Mouse (Mus musculus) forebrain, embryonic 16.5 days (tissue): ENCODE measurements around the gene Jazf1. TPM values are rescaled to one million over a fixed set of nuclear protein-coding genes. Genes with fewer than 3 reads are reported as not detected.

ENCODE experiments used
- ATAC-seq: fragments of 200-750 bp; cut with Nextera tagmentation; 2 replicates; pipeline ENCODE4 v1.8.0; 2017; ENCODE audit warnings: mild to moderate bottlenecking, moderate library complexity
- H3K27ac ChIP-seq: fragments of 300-500 bp; sonication (generic); 2 replicates; pipeline ENCODE4 v1.5.1; 2014; ENCODE audit warnings: low read length, control low read depth
- H3K27me3 ChIP-seq: fragments of 300-500 bp; sonication (generic); replicated peaks from 2 replicates; pipeline ENCODE4 v1.6.1; 2014; ENCODE audit warnings: low read length; ENCODE audit not compliant: control insufficient read depth, insufficient read depth
- H3K36me3 ChIP-seq: fragments of 300-500 bp; sonication (generic); 2 replicates; pipeline ENCODE4 v1.6.1; 2014; ENCODE audit not compliant: control insufficient read depth, insufficient read depth
- H3K4me1 ChIP-seq: fragments of 300-500 bp; sonication (generic); replicated peaks from 2 replicates; pipeline ENCODE4 v1.6.1; 2014; ENCODE audit warnings: low read length; ENCODE audit not compliant: control insufficient read depth, insufficient read depth
- H3K4me2 ChIP-seq: fragments of 300-500 bp; sonication (generic); 2 replicates; pipeline ENCODE4 v1.6.1; 2014; ENCODE audit warnings: mild to moderate bottlenecking, low read length, control low read depth
- H3K4me3 ChIP-seq: fragments of 300-500 bp; sonication (generic); replicated peaks from 2 replicates; pipeline ENCODE4 v1.5.1; 2014; ENCODE audit warnings: mild to moderate bottlenecking, low read length, control low read depth
- H3K9ac ChIP-seq: fragments of 300-500 bp; sonication (generic); replicated peaks from 2 replicates; pipeline ENCODE4 v1.6.1; 2014; ENCODE audit warnings: low read depth, low read length, control low read depth
- H3K9me3 ChIP-seq: fragments of 300-500 bp; sonication (generic); 2 replicates; pipeline ENCODE4 v1.6.1; 2016; ENCODE audit warnings: low read length; ENCODE audit not compliant: control insufficient read depth
- WGBS: fragments of 180-500 bp; shearing (Covaris S2); extraction: QIAGEN DNeasy Blood & Tissue Kit; methylation state at CpG from one replicate; pipeline ENCODE4 v1.1.7; 2014; 5-methylcytosine and 5-hydroxymethylcytosine counted together
- polyA plus RNA-seq: library from polyadenylated mRNA; unstranded; fragments of >200 nt; fragmentation: Nextera tagmentation; extraction: Ambion mirVana; gene quantifications from 2 replicates; pipeline ENCODE4 v1.2.1, GENCODE M21; 2015

Jazf1 gene
- polyA plus RNA-seq, 1 experiment from 2014 or later = 37.0 TPM

- ATAC-seq = peak; percentile 40; the same call in 1 of the 2 replicates
- peaks cover 20% of the 10 kb centered on the region for H3K4me1 ChIP-seq
- no peak overlapping the region for H3K4me3 ChIP-seq
- no peak overlapping the region for H3K27ac ChIP-seq
- H3K4me2 ChIP-seq = no peak overlapping the region
- no peaks in the 10 kb centered on the region for H3K36me3 ChIP-seq
- no peaks in the 10 kb centered on the region for H3K9me3 ChIP-seq
- WGBS = 57% methylated on average over 6 of the region's 6 CpGs
- no peak overlapping the region for H3K9ac ChIP-seq
- no peaks in the 10 kb centered on the region for H3K27me3 ChIP-seq
Measured at GRCm38 (mm10) chr6:52963430-52963732, 105.0 kb downstream of the Jazf1 start.

- Histone ChIP-seq H3K4me1 (peaks cover 23% of the 10 kb centered on the region), H3K27ac (no peak overlapping the region), H3K4me3 (no peak overlapping the region), H3K4me2 (no peak overlapping the region), H3K36me3 (no peaks in the 10 kb centered on the region), H3K9me3 (no peaks in the 10 kb centered on the region), H3K27me3 (no peaks in the 10 kb centered on the region), H3K9ac (no peak overlapping the region)
- WGBS = 59% methylated on average over 4 of the region's 4 CpGs
- no peak for ATAC-seq
Measured at GRCm38 (mm10) chr6:52962600-52963429, 105.6 kb downstream of the Jazf1 start.

- H3K4me3 ChIP-seq = no peak overlapping the region
- ATAC-seq = no peak; the same call in 1 of the 2 replicates
- H3K27me3 ChIP-seq = no peaks in the 10 kb centered on the region
- no peaks in the 10 kb centered on the region for H3K36me3 ChIP-seq
- H3K4me2 ChIP-seq = no peak overlapping the region
- no peaks in the 10 kb centered on the region for H3K9me3 ChIP-seq
- WGBS = 54% methylated on average over 6 of the region's 6 CpGs
- H3K4me1 ChIP-seq = peaks cover 23% of the 10 kb centered on the region
- H3K27ac ChIP-seq = no peak overlapping the region
- no peak overlapping the region for H3K9ac ChIP-seq
Measured at GRCm38 (mm10) chr6:52961660-52962490, 106.6 kb downstream of the Jazf1 start.

GRCm38 (mm10) chr6:52957730-52958129, 110.7 kb downstream of the Jazf1 start:
- H3K9me3 ChIP-seq = no peaks in the 10 kb centered on the region
- H3K4me2 ChIP-seq = no peak overlapping the region
- H3K4me1 ChIP-seq = peaks cover 4% of the 10 kb centered on the region
- no peak overlapping the region for H3K9ac ChIP-seq
- H3K4me3 ChIP-seq = no peak overlapping the region
- WGBS = 6% methylated on average over 4 of the region's 4 CpGs
- H3K27ac ChIP-seq = no peak overlapping the region
- no peaks in the 10 kb centered on the region for H3K27me3 ChIP-seq
- ATAC-seq = no peak
- H3K36me3 ChIP-seq = no peaks in the 10 kb centered on the region

- H3K9ac ChIP-seq = no peak overlapping the region
- H3K4me3 ChIP-seq = no peak overlapping the region
- no peaks in the 10 kb centered on the region for H3K9me3 ChIP-seq
- H3K27me3 ChIP-seq = no peaks in the 10 kb centered on the region
- ATAC-seq = no peak
- H3K27ac ChIP-seq = no peak overlapping the region
- H3K36me3 ChIP-seq = no peaks in the 10 kb centered on the region
- peaks cover 12% of the 10 kb centered on the region for H3K4me1 ChIP-seq
- WGBS = 75% methylated on average over 2 of the region's 2 CpGs
- H3K4me2 ChIP-seq = no peak overlapping the region
Measured at GRCm38 (mm10) chr6:52956131-52956530, 112.3 kb downstream of the Jazf1 start.

- no peak overlapping the region for H3K27ac ChIP-seq
- H3K9ac ChIP-seq = no peak overlapping the region
- peaks cover 15% of the 10 kb centered on the region for H3K4me1 ChIP-seq
- H3K9me3 ChIP-seq = no peaks in the 10 kb centered on the region
- no peak overlapping the region for H3K4me2 ChIP-seq
- WGBS = 95% methylated on average over 2 of the region's 2 CpGs
- H3K27me3 ChIP-seq = no peaks in the 10 kb centered on the region
- no peak overlapping the region for H3K4me3 ChIP-seq
- no peak for ATAC-seq
- no peaks in the 10 kb centered on the region for H3K36me3 ChIP-seq
Measured at GRCm38 (mm10) chr6:52955304-52955703, 113.1 kb downstream of the Jazf1 start.

GRCm38 (mm10) chr6:52954861-52955260, 113.6 kb downstream of the Jazf1 start:
- Histone ChIP-seq H3K36me3 (no peaks in the 10 kb centered on the region), H3K9me3 (no peaks in the 10 kb centered on the region), H3K9ac (no peak overlapping the region), H3K4me2 (no peak overlapping the region), H3K4me3 (no peak overlapping the region), H3K27ac (no peak overlapping the region), H3K4me1 (peaks cover 16% of the 10 kb centered on the region), H3K27me3 (no peaks in the 10 kb centered on the region)
- 93% methylated on average over 3 of the region's 3 CpGs for WGBS
- no peak for ATAC-seq

GRCm38 (mm10) chr6:52954441-52954840, 114.0 kb downstream of the Jazf1 start:
- H3K4me2 ChIP-seq = no peak overlapping the region
- H3K4me3 ChIP-seq = no peak overlapping the region
- 81% methylated on average over 9 of the region's 9 CpGs for WGBS
- H3K27ac ChIP-seq = no peak overlapping the region
- H3K27me3 ChIP-seq = no peaks in the 10 kb centered on the region
- peaks cover 16% of the 10 kb centered on the region for H3K4me1 ChIP-seq
- ATAC-seq = no peak
- no peak overlapping the region for H3K9ac ChIP-seq
- H3K9me3 ChIP-seq = no peaks in the 10 kb centered on the region
- no peaks in the 10 kb centered on the region for H3K36me3 ChIP-seq

- WGBS = 42% methylated on average over 8 of the region's 8 CpGs
- peaks cover 12% of the 10 kb centered on the region; the same call in 1 of the 2 replicates for H3K4me1 ChIP-seq
- H3K27me3 ChIP-seq = no peaks in the 10 kb centered on the region
- H3K9me3 ChIP-seq = no peaks in the 10 kb centered on the region
- no peak overlapping the region for H3K4me3 ChIP-seq
- H3K4me2 ChIP-seq = no peak overlapping the region
- peak; percentile 43; the same call in 1 of the 2 replicates for ATAC-seq
- H3K36me3 ChIP-seq = no peaks in the 10 kb centered on the region
- no peak overlapping the region for H3K9ac ChIP-seq
- no peak overlapping the region for H3K27ac ChIP-seq
Measured at GRCm38 (mm10) chr6:52952526-52952900, 115.9 kb downstream of the Jazf1 start.
